Mouse (Mus musculus) liver, adult 10 weeks (tissue): ENCODE results near the gene Cfap157. TPM values are rescaled to one million over a fixed set of nuclear protein-coding genes. Genes with fewer than 3 reads are reported as not detected.

ENCODE experiments used
- polyA plus RNA-seq: library from polyadenylated mRNA; stranded (reverse); fragments of 350-450 nt; fragmentation: Illumina TruSeq; extraction: RNeasy Lipid Tissue Mini Kit (QIAGEN cat#74804); gene quantifications from one replicate; pipeline ENCODE4 v1.2.3, GENCODE M21; 2014; ENCODE audit warnings: low read depth, low replicate concordance

Cfap157 gene
- polyA plus RNA-seq: not detected

GRCm38 (mm10) chr2:32784048-32784681, at the start of gene Cfap157:
Cfap157 (minus strand) TSS chr2:32784428.

GRCm38 (mm10) chr2:32775359-32776074, 8.7 kb downstream of the Cfap157 start, which contains the start of the genes Ttc16 and Ptrh1:
Ttc16 (minus strand) TSS chr2:32775633.
Ptrh1 (plus strand) TSS chr2:32775786.

GRCm38 (mm10) chr2:32757056-32757845, 27.0 kb downstream of the Cfap157 start, which contains the start of gene Tor2a:
Tor2a (plus strand) TSS chr2:32757234.

GRCm38 (mm10) chr2:32740916-32741272, 43.3 kb downstream of the Cfap157 start, which contains the start of gene 6330409D20Rik:
6330409D20Rik (minus strand) TSS chr2:32741016.

Other genes with a start within 250 kb of the Cfap157 start
- gene Fam102a, start 249.1 kb downstream of the Cfap157 start, polyA plus RNA-seq: 3.7 TPM
- gene Dpm2, start 213.6 kb downstream of the Cfap157 start, polyA plus RNA-seq: 3.4 TPM
- not detected for gene Pip5kl1, start 209.6 kb downstream of the Cfap157 start, polyA plus RNA-seq
- not detected for gene 9430097D07Rik, start 208.7 kb downstream of the Cfap157 start, polyA plus RNA-seq
- 0.13 TPM for gene St6galnac4, start 197.3 kb downstream of the Cfap157 start, polyA plus RNA-seq
- 9.5 TPM for gene St6galnac6, start 184.7 kb downstream of the Cfap157 start, polyA plus RNA-seq
- not detected for gene Ak1, start 162.7 kb downstream of the Cfap157 start, polyA plus RNA-seq
- 2.6 TPM for gene Eng, start 137.8 kb downstream of the Cfap157 start, polyA plus RNA-seq
- 20.6 TPM for gene Fpgs, start 80.3 kb downstream of the Cfap157 start, polyA plus RNA-seq
- 18.5 TPM for gene Cdk9, start 71.4 kb downstream of the Cfap157 start, polyA plus RNA-seq
- 0.11 TPM for gene Sh2d3c, start 63.4 kb downstream of the Cfap157 start, polyA plus RNA-seq
- not detected for gene 6330409D20Rik, start 43.4 kb downstream of the Cfap157 start, polyA plus RNA-seq
- 2.4 TPM for gene Tor2a, start 27.2 kb downstream of the Cfap157 start, polyA plus RNA-seq
- gene Ttc16, start 8.8 kb downstream of the Cfap157 start, polyA plus RNA-seq: not detected
- gene Ptrh1, start 8.6 kb downstream of the Cfap157 start, polyA plus RNA-seq: not detected
- gene Stxbp1, start 62.8 kb upstream of the Cfap157 start, polyA plus RNA-seq: 0.74 TPM
- gene Fam129b, start 91.7 kb upstream of the Cfap157 start, polyA plus RNA-seq: 0.42 TPM
- 122 TPM for gene Rpl12, start 177.1 kb upstream of the Cfap157 start, polyA plus RNA-seq
- gene Lrsam1, start 177.2 kb upstream of the Cfap157 start, polyA plus RNA-seq: 2.0 TPM
- 0.64 TPM for gene Slc2a8, start 197.7 kb upstream of the Cfap157 start, polyA plus RNA-seq